Mouse (Mus musculus) kidney, adult 2 months (tissue): Measurements from ENCODE around the gene Dgkk. TPM values are rescaled to one million over a fixed set of nuclear protein-coding genes. Genes with fewer than 3 reads are reported as not detected.
"Not testable (repeated sequence)": the region's sequence is repeated elsewhere in the genome, so short reads cannot be mapped to it uniquely, and the experiment has no call there.

Experiments
- DNase-seq: peaks from one replicate; pipeline ENCODE4 v3.0.0; 2021
- H3K27ac ChIP-seq: fragments of 200-500 bp; 2 replicates; pipeline ENCODE4 v1.5.1; 2012; ENCODE audit warnings: low read depth, low read length, control low read depth, inconsistent platforms; ENCODE audit not compliant: insufficient read depth
- H3K27me3 ChIP-seq: fragments of 200-500 bp; replicated peaks from 2 replicates; pipeline ENCODE4 v1.6.1; 2012; ENCODE audit warnings: mild to moderate bottlenecking, moderate library complexity, low read length, inconsistent platforms; ENCODE audit not compliant: control insufficient read depth, insufficient read depth
- H3K36me3 ChIP-seq: fragments of 200-500 bp; 2 replicates; pipeline ENCODE4 v1.6.1; 2012; ENCODE audit warnings: mild to moderate bottlenecking, moderate library complexity, low read length, inconsistent platforms; ENCODE audit not compliant: control insufficient read depth, insufficient read depth
- H3K4me1 ChIP-seq: fragments of 200-500 bp; 2 replicates; pipeline ENCODE4 v1.6.1; 2011; ENCODE audit warnings: low read length; ENCODE audit not compliant: control insufficient read depth, insufficient read depth
- H3K4me3 ChIP-seq: fragments of 200-500 bp; 2 replicates; pipeline ENCODE4 v1.5.1; 2011; ENCODE audit warnings: mild to moderate bottlenecking, low read depth, low read length, control low read depth; ENCODE audit not compliant: insufficient read depth
- CTCF ChIP-seq: fragments of 200-500 bp; conservative IDR thresholded peaks from 2 replicates; pipeline ENCODE4 v1.5.1; 2011; ENCODE audit warnings: low read depth, mild to moderate bottlenecking, control low read depth, low read length, moderate library complexity, mixed read lengths; ENCODE audit not compliant: insufficient read depth, insufficient read length
- POLR2A ChIP-seq: fragments of 200-500 bp; IDR thresholded peaks from one replicate; pipeline ENCODE4 v1.6.1; 2011; ENCODE audit warnings: low read depth, low read length, control low read depth
- WGBS: fragments of 180-500 bp; shearing (Covaris S2); methylation state at CpG from one replicate; pipeline ENCODE4 v1.1.7; 2018; 5-methylcytosine and 5-hydroxymethylcytosine counted together
- polyA plus RNA-seq: library from polyadenylated mRNA; depleted of rRNA; stranded (reverse); fragments of >200 nt; gene quantifications from 2 replicates; pipeline ENCODE4 v1.2.3, GENCODE M21; 2012; rRNA removed

Gene Dgkk
- polyA plus RNA-seq, result not detected in 2 replicates

DNA sequence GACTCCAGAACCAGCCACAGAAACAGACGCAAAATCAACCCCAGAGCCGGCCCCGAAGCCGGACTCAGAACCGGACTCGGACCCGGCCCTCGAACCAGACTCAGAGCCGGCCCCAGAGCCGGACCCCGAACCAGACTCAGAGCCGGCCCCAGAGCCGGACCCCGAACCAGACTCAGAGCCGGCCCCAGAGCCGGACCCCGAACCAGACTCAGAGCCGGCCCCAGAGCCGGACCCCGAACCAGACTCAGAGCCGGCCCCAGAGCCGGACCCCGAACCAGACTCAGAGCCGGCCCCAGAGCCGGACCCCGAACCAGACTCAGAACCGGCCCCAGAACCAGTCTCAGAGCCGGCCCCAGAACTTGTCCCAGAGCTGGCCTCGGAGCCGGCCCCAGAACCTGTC lies at the start of gene Dgkk:
Gene Dgkk (plus strand): TSS at position 301 of the 400 bp plus-strand sequence.
- peak within 1 kb of the TSS; percentile 16; the same call in 1 of the 2 replicates for H3K4me3 ChIP-seq
- H3K27me3 ChIP-seq, H3K4me1 ChIP-seq, H3K36me3 ChIP-seq, DNase-seq, H3K27ac ChIP-seq: not testable (repeated sequence)
- 2% methylated on average over 16 of the region's 30 CpGs for WGBS

GRCm38 (mm10) chrX:6733998-6734397 lies 45.1 kb upstream of the Dgkk start:
- WGBS, result 68% methylated on average over 3 of the region's 3 CpGs
- Histone ChIP-seq H3K4me1 (no peaks in the 10 kb centered on the region), H3K27ac (no peak overlapping the region), H3K4me3 (no peak overlapping the region), H3K27me3 (no peaks in the 10 kb centered on the region), H3K36me3 (no peaks in the 10 kb centered on the region)
- DNase-seq, result no peak
- TF ChIP-seq POLR2A (no peak), CTCF (no peak)

DNA sequence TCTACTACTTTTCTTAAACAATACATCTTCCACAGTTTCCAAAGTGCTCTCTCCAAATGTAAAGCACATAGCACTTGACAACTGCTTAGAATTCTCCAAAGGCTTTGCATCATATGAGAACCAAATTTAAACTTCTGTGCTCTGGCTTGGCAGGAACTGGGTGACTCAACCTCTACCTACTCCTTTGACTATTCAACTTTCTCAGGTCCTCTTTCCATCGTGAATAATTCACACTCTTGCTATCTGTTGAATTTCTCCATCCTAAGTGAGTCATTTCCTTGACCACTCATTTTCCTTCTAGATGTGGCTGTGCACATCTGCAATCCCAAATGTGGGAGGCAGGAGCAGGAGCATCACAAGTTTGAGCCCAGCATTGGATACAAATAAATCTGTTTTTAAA lies 28.4 kb upstream of the Dgkk start:
- no peaks in the 10 kb centered on the region for H3K27me3 ChIP-seq
- WGBS, result 48% methylated on average over 1 of the region's 1 CpGs
- no peak overlapping the region for H3K27ac ChIP-seq
- no peaks in the 10 kb centered on the region for H3K4me1 ChIP-seq
- DNase-seq, result no peak
- TF ChIP-seq CTCF, result no peak
- TF ChIP-seq POLR2A, result no peak
- no peaks in the 10 kb centered on the region for H3K36me3 ChIP-seq
- no peak overlapping the region for H3K4me3 ChIP-seq

DNA sequence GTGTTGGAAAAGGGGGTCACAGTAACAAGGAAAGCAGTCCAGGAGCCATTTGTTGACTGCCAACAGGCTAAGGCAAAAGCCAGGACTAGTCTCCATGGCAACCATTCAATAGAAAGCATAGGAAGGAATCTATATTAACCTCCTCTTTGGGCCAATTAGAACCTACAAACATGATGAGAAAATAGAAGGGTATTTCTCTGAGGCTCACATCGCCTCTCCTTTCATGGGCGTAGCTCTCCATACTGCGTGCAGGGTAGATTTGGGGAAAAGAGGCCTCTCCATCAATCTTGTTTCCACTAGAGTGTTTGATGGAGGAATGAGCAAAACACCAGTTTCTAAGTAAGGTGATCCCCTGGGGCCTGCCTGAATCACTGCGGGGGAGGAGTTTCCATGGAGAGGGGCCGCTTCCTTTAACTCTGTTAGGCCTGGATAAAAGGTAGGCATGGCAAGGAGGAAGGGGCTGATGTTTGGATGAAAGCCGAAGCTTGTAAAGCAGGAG lies 27.5 kb upstream of the Dgkk start:
- no peak for TF ChIP-seq POLR2A
- no peak for TF ChIP-seq CTCF
- 30% methylated on average over 6 of the region's 6 CpGs for WGBS
- no peaks in the 10 kb centered on the region for H3K4me1 ChIP-seq
- H3K27me3 ChIP-seq, result no peaks in the 10 kb centered on the region
- H3K27ac ChIP-seq, result no peak overlapping the region
- H3K36me3 ChIP-seq, result no peaks in the 10 kb centered on the region
- H3K4me3 ChIP-seq, result no peak overlapping the region
- no peak for DNase-seq

DNA sequence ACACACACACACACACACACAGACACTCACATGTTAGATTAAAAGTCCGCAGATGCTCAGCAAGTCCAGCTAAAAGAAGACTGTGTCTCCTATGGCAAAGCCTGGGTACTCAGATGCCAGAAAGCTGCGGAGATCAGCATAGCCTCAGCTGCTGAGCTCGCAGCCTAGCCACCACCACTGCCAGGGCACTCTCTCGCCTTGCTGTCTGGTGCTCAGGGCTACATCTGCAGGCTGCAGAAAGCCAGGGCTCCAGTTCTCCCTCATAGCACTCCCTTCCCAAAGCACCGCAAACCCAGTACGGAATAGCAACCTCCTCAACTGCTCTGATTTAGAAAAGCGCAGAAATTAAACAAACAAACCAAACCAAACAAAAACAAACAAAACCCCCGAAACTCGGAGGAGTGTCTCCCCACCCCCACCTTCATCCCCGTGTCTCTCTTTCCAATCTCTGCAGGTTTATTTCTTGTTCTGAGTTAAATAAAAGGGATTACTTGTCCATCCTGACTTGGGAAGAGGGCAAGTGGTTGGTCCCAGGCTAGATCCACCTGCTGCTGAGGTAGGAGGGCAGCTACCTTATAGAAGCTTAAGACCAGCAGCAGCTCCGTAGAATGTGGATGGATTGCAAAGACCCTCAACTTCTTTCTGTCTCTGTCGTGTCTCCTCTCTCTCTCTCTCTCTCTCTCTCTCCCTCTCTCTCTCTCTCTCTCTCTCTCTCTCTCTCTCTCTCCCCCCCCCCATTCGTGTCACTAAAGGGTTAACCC lies 1.4 kb upstream of the Dgkk start:
- H3K4me1 ChIP-seq, result no peaks in the 10 kb centered on the region
- H3K27ac ChIP-seq, result no peak overlapping the region
- TF ChIP-seq CTCF (no peak), POLR2A (no peak)
- DNase-seq, result no peak
- 4% methylated on average over 13 of the region's 13 CpGs for WGBS
- H3K36me3 ChIP-seq, result no peaks in the 10 kb centered on the region
- 0 out of 2 replicates have a peak overlapping the region, but pooled peaks have one; percentile 16 for H3K4me3 ChIP-seq
- H3K27me3 ChIP-seq, result no peaks in the 10 kb centered on the region

- Histone ChIP-seq H3K27ac (no peak overlapping the region), H3K27me3 (no peaks in the 10 kb centered on the region), H3K36me3 (no peaks in the 10 kb centered on the region), H3K4me1 (no peaks in the 10 kb centered on the region), H3K4me3 (peak overlapping the region; percentile 16; the same call in 1 of the 2 replicates)
- TF ChIP-seq POLR2A (no peak), CTCF (no peak)
- WGBS, result 0% methylated on average over 24 of the region's 24 CpGs
- DNase-seq, result peak; percentile 7
Measured at GRCm38 (mm10) chrX:6778250-6778637, 862 bp upstream of the Dgkk start.

GRCm38 (mm10) chrX:6779969-6780539 lies 948 bp downstream of the Dgkk start:
- no peak for DNase-seq
- WGBS, result 3% methylated on average over 14 of the region's 16 CpGs
- no peak overlapping the region for H3K4me3 ChIP-seq
- no peaks in the 10 kb centered on the region for H3K27me3 ChIP-seq
- no peak overlapping the region for H3K27ac ChIP-seq
- H3K4me1 ChIP-seq, result no peaks in the 10 kb centered on the region
- H3K36me3 ChIP-seq, result no peaks in the 10 kb centered on the region
- TF ChIP-seq CTCF (no peak), POLR2A (no peak)
